Mouse (Mus musculus): ENCODE results near the gene Ralgapa2. TPM values are rescaled to one million over a fixed set of nuclear protein-coding genes. Genes with fewer than 3 reads are reported as not detected.

Gene Ralgapa2
- polyA plus RNA-seq, 1 experiment from 2014 or later: 3.3 TPM

DNA sequence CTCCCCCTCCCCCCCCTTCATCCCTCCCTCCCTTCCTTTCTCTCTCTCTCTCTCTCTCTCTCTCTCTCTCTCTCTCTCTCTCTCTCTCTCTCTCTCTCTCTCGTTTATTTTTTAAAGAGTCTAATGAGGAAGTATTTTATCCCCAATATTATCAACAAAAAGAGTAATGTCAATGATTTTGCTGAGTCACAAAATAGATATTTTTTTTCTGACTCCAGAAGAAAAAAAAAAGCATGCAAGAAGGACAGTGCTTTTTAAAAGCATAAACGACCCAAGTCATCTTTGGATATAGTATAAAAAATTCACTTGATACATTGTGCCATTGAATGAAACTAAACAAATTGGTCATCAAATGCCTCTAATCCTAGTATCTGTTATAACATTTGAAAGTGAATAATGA is 13.3 kb upstream of the Ralgapa2 start:
- Histone ChIP-seq H3K4me2 (no peak overlapping the region), H3K36me3 (no peaks in the 10 kb centered on the region), H3K4me1 (replicated peaks) (no peaks in the 10 kb centered on the region), H3K4me3 (replicated peaks) (no peak overlapping the region), H3K27ac (no peak overlapping the region), H3K9ac (no peak overlapping the region), H3K27me3 (no peaks in the 10 kb centered on the region), H3K9me3 (replicated peaks) (no peaks in the 10 kb centered on the region)
- no peak for DNase-seq
- ATAC-seq (ENCODE audit: low read depth): no peak
- 23% methylated on average over 2 of the region's 2 CpGs for whole genome bisulfite sequencing (ENCODE audit: insufficient replicate concordance)

DNA sequence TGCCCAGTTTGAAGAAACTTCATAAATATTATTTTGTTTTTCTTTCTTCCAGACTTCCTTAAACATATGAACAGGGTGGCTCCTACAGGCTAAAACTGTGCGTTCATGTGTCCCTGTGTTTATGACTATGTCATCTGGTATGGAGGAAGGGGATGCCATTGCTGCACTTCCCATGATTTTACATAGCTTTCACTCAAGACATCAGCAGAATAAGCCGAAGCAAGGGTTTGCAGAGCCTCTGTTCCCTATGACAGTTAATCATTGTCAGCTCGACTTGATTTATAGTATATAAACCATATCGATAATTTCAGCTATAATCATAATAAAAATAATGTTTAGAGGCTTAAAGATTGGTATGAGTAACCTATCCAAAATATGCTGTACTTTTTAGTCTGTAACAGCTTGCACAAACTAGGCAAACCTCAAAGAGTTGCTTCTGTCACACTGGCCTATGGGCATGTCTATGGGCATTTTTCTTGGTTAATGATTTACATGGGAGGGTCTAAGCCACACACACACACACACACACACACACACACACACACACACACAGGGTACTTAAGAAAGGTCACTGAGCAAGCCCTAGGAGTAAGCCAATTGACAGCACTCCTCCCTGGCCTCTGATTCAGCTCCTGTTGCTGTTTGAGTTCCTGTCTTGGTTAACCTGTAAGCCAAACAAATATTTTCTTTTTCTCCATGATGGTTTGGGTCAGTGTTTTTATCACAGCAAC is 12.7 kb upstream of the Ralgapa2 start:
- no peaks in the 10 kb centered on the region for H3K9me3 ChIP-seq (replicated peaks)
- H3K4me3 ChIP-seq (replicated peaks): no peak overlapping the region
- H3K36me3 ChIP-seq: no peaks in the 10 kb centered on the region
- H3K9ac ChIP-seq: no peak overlapping the region
- no peak overlapping the region; the same call in 1 of the 2 replicates for H3K27ac ChIP-seq
- no peak overlapping the region for H3K4me2 ChIP-seq
- DNase-seq: no peak
- 57% methylated on average over 4 of the region's 4 CpGs for WGBS (ENCODE audit: insufficient replicate concordance)
- no peaks in the 10 kb centered on the region for H3K4me1 ChIP-seq (replicated peaks)
- no peaks in the 10 kb centered on the region for H3K27me3 ChIP-seq
- ATAC-seq (ENCODE audit: low read depth): peak; percentile 88

DNA sequence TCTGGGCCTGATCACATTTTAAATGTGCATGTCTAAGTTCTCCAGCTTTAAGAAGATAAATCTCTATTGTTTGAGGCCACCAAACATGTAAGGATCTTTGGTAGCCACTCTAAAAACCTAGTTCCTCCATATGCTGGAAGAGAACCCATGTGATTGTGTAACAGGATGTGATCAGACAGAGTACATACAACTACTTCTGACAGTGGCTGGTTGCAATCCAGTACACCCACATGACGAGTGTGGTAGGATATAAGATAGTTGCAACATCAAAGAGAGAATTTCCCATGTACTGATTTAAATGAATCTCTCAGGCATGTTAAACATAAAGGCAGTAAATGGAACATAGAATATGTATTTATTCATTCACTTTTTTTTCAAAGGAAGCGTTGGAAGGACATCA is 4.8 kb upstream of the Ralgapa2 start:
- no peaks in the 10 kb centered on the region for H3K9me3 ChIP-seq (replicated peaks)
- H3K4me2 ChIP-seq: no peak overlapping the region
- 64% methylated on average over 2 of the region's 2 CpGs for WGBS (ENCODE audit: insufficient replicate concordance)
- H3K27me3 ChIP-seq: no peaks in the 10 kb centered on the region
- H3K4me1 ChIP-seq (replicated peaks): peaks cover 8% of the 10 kb centered on the region
- no peak for ATAC-seq (ENCODE audit: low read depth)
- H3K36me3 ChIP-seq: no peaks in the 10 kb centered on the region
- H3K4me3 ChIP-seq (replicated peaks): no peak overlapping the region
- no peak overlapping the region for H3K27ac ChIP-seq
- no peak overlapping the region for H3K9ac ChIP-seq
- DNase-seq: no peak

- Histone ChIP-seq H3K27me3 (no peaks in the 10 kb centered on the region), H3K4me1 (replicated peaks) (peaks cover 23% of the 10 kb centered on the region), H3K4me2 (no peak overlapping the region), H3K4me3 (replicated peaks) (no peak overlapping the region), H3K9me3 (replicated peaks) (no peaks in the 10 kb centered on the region), H3K27ac (no peak overlapping the region), H3K36me3 (no peaks in the 10 kb centered on the region), H3K9ac (no peak overlapping the region)
- ATAC-seq (ENCODE audit: low read depth) (no peak), DNase-seq (no peak)
- 67% methylated on average over 2 of the region's 2 CpGs for whole genome bisulfite sequencing (ENCODE audit: insufficient replicate concordance)
These were observed 2.9 kb upstream of the Ralgapa2 start for GRCm38 (mm10) chr2:146515081-146515480.

DNA sequence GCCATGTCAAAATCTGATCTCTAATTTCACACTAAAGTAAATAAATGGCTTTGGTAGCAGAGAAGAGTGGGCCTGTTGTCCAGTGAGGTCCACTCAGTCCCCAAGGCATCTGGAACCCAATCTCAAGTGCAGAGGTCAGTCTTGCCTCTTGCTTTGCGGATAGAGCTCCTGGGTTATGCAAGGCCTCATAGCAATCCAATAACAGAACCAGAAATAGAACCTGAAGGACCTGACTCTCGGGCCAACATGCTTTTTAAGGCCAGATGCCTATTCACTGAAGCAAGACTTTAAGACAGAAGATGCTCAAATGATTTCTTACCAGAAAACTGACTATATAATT is 407 bp upstream of the Ralgapa2 start:
- no peak for ATAC-seq (ENCODE audit: low read depth)
- Histone ChIP-seq H3K36me3 (no peaks in the 10 kb centered on the region), H3K4me2 (peak overlapping the region; percentile 47), H3K9me3 (replicated peaks) (no peaks in the 10 kb centered on the region), H3K4me3 (replicated peaks) (peak overlapping the region; percentile 83; the same call in 1 of the 2 replicates), H3K27ac (no peak overlapping the region), H3K9ac (no peak overlapping the region), H3K4me1 (replicated peaks) (peaks cover 32% of the 10 kb centered on the region), H3K27me3 (no peaks in the 10 kb centered on the region)
- WGBS (ENCODE audit: insufficient replicate concordance): 69% methylated on average over 2 of the region's 2 CpGs
- no peak for DNase-seq

- no peaks in the 10 kb centered on the region for H3K9me3 ChIP-seq (replicated peaks)
- H3K4me1 ChIP-seq (replicated peaks): peaks cover 37% of the 10 kb centered on the region
- ATAC-seq (ENCODE audit: low read depth) (peak; percentile 29), DNase-seq (no peak)
- peak overlapping the region; percentile 96 for H3K4me2 ChIP-seq
- H3K27me3 ChIP-seq: no peaks in the 10 kb centered on the region
- H3K4me3 ChIP-seq (replicated peaks): peak overlapping the region; percentile 83
- H3K36me3 ChIP-seq: no peaks in the 10 kb centered on the region
- WGBS (ENCODE audit: insufficient replicate concordance): under 1% methylated on average over 21 of the region's 22 CpGs
- H3K27ac ChIP-seq: peak overlapping the region; percentile 80
- peak overlapping the region; percentile 93 for H3K9ac ChIP-seq
These were observed 711 bp downstream of the Ralgapa2 start for GRCm38 (mm10) chr2:146511401-146511865.

DNA sequence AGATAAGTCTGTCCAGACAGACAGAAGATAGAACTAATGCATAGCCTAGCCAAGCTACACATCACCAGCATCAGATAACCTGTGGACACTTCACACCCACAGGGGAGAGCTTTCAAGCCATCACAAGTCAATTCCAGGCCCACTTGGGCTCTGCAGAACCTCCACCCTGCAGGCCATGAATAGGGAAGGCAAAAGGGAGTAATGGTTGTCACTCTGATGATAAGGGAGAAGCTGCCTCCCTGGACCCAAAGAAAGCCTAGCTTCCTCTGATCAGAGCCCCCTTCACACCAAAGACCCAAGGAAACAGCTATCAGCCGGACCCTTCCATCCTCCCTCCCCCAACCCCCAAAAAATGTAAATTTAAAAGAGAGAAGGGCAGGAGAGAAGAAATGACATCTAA is 1.4 kb downstream of the Ralgapa2 start:
- H3K4me1 ChIP-seq (replicated peaks): peaks cover 39% of the 10 kb centered on the region
- no peaks in the 10 kb centered on the region for H3K27me3 ChIP-seq
- peak overlapping the region; percentile 96 for H3K4me2 ChIP-seq
- H3K4me3 ChIP-seq (replicated peaks): peak overlapping the region; percentile 83
- DNase-seq (no peak), ATAC-seq (ENCODE audit: low read depth) (no peak)
- 0% methylated on average over 1 of the region's 1 CpGs for WGBS (ENCODE audit: insufficient replicate concordance)
- H3K9ac ChIP-seq: peak overlapping the region; percentile 93
- H3K36me3 ChIP-seq: no peaks in the 10 kb centered on the region
- H3K27ac ChIP-seq: peak overlapping the region; percentile 80; the same call in 1 of the 2 replicates
- no peaks in the 10 kb centered on the region for H3K9me3 ChIP-seq (replicated peaks)

DNA sequence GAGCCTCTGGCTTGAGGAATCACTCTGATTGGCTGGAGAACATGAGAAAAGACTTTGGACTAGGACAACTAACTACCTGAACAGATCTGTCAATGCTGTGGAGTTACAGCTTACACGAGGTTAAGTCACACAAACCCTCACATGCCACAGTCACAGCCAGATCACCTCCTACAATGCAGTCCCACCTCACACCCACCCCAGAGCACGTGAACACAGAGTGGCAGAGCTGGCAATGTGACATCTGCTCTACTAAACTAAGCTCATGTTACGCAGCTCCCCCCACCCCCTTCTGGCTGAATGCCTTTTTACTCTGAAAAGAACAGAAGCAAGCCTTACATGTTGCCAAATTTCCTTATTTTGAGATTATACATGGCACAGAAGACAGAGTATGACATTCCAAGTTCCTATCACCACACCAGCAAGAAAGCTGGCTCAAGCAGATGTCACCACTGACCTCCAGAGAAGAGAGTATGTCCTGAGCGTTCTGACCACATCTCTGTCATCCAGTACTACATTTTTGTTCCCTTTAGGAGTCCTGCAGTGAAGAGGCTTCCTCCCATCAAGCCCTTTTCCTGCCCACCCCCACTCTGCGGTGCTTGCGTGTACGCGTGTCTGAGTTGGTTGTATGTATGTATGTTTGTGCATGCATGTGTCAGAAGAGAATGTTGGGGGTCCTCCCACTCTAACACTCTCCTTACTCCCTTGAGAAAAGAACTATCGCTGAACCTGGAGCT is 9.4 kb downstream of the Ralgapa2 start:
- H3K4me1 ChIP-seq (replicated peaks): peaks cover 70% of the 10 kb centered on the region

GRCm38 (mm10) chr2:146500067-146500466 is 12.1 kb downstream of the Ralgapa2 start:
- 0 out of 2 replicates have a peak, but pooled peaks have one; percentile 37 for ATAC-seq (ENCODE audit: low read depth)
- Histone ChIP-seq H3K27me3 (no peaks in the 10 kb centered on the region), H3K36me3 (no peaks in the 10 kb centered on the region), H3K4me2 (no peak overlapping the region), H3K27ac (no peak overlapping the region), H3K4me1 (replicated peaks) (peaks cover 72% of the 10 kb centered on the region), H3K9ac (no peak overlapping the region), H3K9me3 (replicated peaks) (no peaks in the 10 kb centered on the region), H3K4me3 (replicated peaks) (no peak overlapping the region)
- no peak for DNase-seq
- 48% methylated on average over 1 of the region's 1 CpGs for WGBS (ENCODE audit: insufficient replicate concordance)

More for the DNA sequence above, 9.4 kb downstream of the Ralgapa2 start:
- no peaks in the 10 kb centered on the region for H3K36me3 ChIP-seq
- peak overlapping the region; percentile 30; the same call in 1 of the 2 replicates for H3K4me2 ChIP-seq
- H3K27ac ChIP-seq: peak overlapping the region; percentile 6
- WGBS (ENCODE audit: insufficient replicate concordance): 38% methylated on average over 9 of the region's 9 CpGs
- no peaks in the 10 kb centered on the region for H3K9me3 ChIP-seq (replicated peaks)
- H3K27me3 ChIP-seq: no peaks in the 10 kb centered on the region
- no peak for DNase-seq
- peak overlapping the region; percentile 22; the same call in 1 of the 2 replicates for H3K9ac ChIP-seq
- H3K4me3 ChIP-seq (replicated peaks): no peak overlapping the region
- no peak for ATAC-seq (ENCODE audit: low read depth)

DNA sequence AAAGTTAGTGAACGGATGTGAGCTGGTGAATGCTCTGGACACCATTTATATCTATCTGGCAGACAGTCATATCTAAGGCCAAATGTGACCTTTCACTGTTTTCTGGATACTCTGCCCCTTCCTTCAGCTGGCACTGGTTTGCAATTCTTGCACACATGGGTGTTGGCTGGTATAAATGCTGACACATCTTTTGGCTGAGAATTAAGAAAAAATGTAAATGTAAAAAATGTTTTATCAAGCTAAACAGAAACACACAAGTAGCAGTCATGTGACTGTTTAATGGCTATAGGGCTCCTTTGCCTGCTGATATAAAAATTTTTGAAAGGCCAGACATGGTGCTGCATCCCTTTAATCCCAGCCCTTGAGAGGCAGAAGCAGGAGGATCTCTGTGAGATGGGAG is 13.0 kb downstream of the Ralgapa2 start:
- Histone ChIP-seq H3K4me1 (replicated peaks) (peaks cover 69% of the 10 kb centered on the region), H3K4me2 (no peak overlapping the region), H3K9me3 (replicated peaks) (no peaks in the 10 kb centered on the region), H3K27me3 (no peaks in the 10 kb centered on the region), H3K4me3 (replicated peaks) (no peak overlapping the region), H3K9ac (no peak overlapping the region), H3K36me3 (no peaks in the 10 kb centered on the region), H3K27ac (no peak overlapping the region)
- ATAC-seq (ENCODE audit: low read depth): no peak
- 49% methylated on average over 1 of the region's 1 CpGs for whole genome bisulfite sequencing (ENCODE audit: insufficient replicate concordance)
- DNase-seq: no peak

DNA sequence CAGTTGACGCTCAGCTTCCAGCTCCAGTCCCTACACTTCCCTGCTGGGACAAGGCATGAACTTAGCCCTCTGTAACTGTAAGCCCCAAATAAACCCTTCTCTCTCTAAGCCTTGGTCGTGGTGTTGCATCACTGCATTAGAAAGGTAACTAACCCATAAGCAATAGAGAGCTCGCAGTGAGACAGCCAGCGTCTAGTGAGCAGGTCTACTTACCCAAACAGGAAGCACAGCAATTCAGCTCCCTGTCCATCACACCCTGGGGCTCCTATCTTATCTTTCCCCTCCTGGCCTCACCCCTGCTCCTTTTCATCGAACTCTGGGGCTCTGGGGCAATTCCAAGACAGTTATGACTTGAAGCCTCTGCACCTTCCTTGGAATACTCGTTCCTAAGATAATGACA is 13.8 kb downstream of the Ralgapa2 start:
- peak overlapping the region; percentile 60 for H3K27ac ChIP-seq
- no peak overlapping the region; the same call in 1 of the 2 replicates for H3K4me3 ChIP-seq (replicated peaks)
- no peaks in the 10 kb centered on the region for H3K36me3 ChIP-seq
- H3K9me3 ChIP-seq (replicated peaks): no peaks in the 10 kb centered on the region
- H3K4me1 ChIP-seq (replicated peaks): peaks cover 64% of the 10 kb centered on the region
- DNase-seq (peak; percentile 27), ATAC-seq (ENCODE audit: low read depth) (peak; percentile 82)
- H3K9ac ChIP-seq: no peak overlapping the region
- H3K4me2 ChIP-seq: peak overlapping the region; percentile 41
- no peaks in the 10 kb centered on the region for H3K27me3 ChIP-seq
- 26% methylated on average over 6 of the region's 6 CpGs for WGBS (ENCODE audit: insufficient replicate concordance)

Measured in liver, embryonic 13.5 days (tissue).